Mouse (Mus musculus): Measurements from ENCODE around the gene Taco1. TPM values are rescaled to one million over a fixed set of nuclear protein-coding genes. Genes with fewer than 3 reads are reported as not detected.

Taco1 gene
- 5.2 to 8.4 TPM (median 7.6 TPM) in 4 replicates for total RNA-seq (2023; ENCODE audit: inconsistent age)

DNA sequence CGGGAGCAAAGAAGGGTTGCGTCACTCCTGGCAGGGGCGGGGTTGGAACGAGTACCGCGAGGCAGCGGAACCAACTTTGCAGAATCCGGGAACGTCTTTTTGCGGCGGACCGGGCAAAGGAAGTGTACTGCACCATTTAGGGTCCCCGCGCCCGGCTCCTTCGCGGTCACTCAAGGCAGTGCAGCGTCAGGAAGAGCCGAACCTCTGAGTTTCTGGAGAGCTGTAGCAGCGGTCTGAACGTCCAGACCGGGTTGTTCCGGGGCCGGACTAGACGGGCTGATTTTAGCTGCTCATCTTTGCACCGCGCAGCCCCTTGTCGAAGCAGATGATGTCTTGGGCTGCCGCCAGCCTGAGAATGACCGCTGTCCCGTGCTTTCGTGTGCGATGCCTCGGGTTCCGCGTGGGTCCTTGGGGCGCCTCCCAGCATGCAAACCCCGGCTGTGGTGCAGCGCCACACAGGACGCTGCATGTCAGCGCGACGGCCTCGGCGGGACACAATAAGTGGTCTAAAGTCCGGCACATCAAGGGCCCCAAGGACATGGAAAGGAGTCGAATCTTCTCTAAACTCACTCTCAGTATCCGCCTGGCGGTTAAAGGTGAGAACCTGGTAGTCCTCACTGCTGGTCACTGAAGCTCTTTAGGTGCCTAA is at the start of gene Taco1:
Gene Taco1 (plus strand): TSS at position 139 of the 649 bp plus-strand sequence.

GRCm38 (mm10) chr11:106036548-106037417 is 29.1 kb upstream of the Taco1 start, which contains the start of gene Dcaf7:
TSS of gene Dcaf7 (plus strand) at chr11:106036872.

GRCm38 (mm10) chr11:106083708-106084701 is 18.1 kb downstream of the Taco1 start, which contains the start of gene Map3k3:
TSS of gene Map3k3 (plus strand) at chr11:106084613.

Other genes with a start within 250 kb of the Taco1 start
- gene Cyb561, start 112.7 kb upstream of the Taco1 start, total RNA-seq (2023; ENCODE audit: inconsistent age), result 0.54 TPM in 1 of 4 replicates, not detected in the others
- 0.22 TPM in 1 of 4 replicates, not detected in the others for gene Ace, start 98.1 kb upstream of the Taco1 start, total RNA-seq (2023; ENCODE audit: inconsistent age)
- gene Ace3, start 71.4 kb upstream of the Taco1 start, total RNA-seq (2023; ENCODE audit: inconsistent age), result not detected in 4 replicates
- 0.19 to 0.30 TPM (median 0.21 TPM) in 3 of 4 replicates, not detected in the other for gene Kcnh6, start 57.9 kb upstream of the Taco1 start, total RNA-seq (2023; ENCODE audit: inconsistent age)
- gene Dcaf7, start 29.2 kb upstream of the Taco1 start, total RNA-seq (2023; ENCODE audit: inconsistent age), result 72.4 to 74.5 TPM (median 73.0 TPM) in 4 replicates
- gene Map3k3, start 18.6 kb downstream of the Taco1 start, total RNA-seq (2023; ENCODE audit: inconsistent age), result 124 to 129 TPM (median 126 TPM) in 4 replicates
- 5.4 to 8.3 TPM (median 7.5 TPM) in 4 replicates for gene Gm10840, start 94.8 kb downstream of the Taco1 start, total RNA-seq (2023; ENCODE audit: inconsistent age)
- 461 to 507 TPM (median 495 TPM) in 4 replicates for gene Limd2, start 94.8 kb downstream of the Taco1 start, total RNA-seq (2023; ENCODE audit: inconsistent age)
- 38.4 to 47.5 TPM (median 40.2 TPM) in 4 replicates for gene Strada, start 136.1 kb downstream of the Taco1 start, total RNA-seq (2023; ENCODE audit: inconsistent age)
- 38.3 to 41.8 TPM (median 41.1 TPM) in 4 replicates for gene Ccdc47, start 150.3 kb downstream of the Taco1 start, total RNA-seq (2023; ENCODE audit: inconsistent age)
- gene Ddx42, start 150.9 kb downstream of the Taco1 start, total RNA-seq (2023; ENCODE audit: inconsistent age), result 65.5 to 75.6 TPM (median 66.4 TPM) in 4 replicates
- 70.2 to 79.6 TPM (median 73.7 TPM) in 4 replicates for gene Ftsj3, start 190.0 kb downstream of the Taco1 start, total RNA-seq (2023; ENCODE audit: inconsistent age)
- 53.8 to 56.1 TPM (median 55.2 TPM) in 4 replicates for gene Psmc5, start 190.1 kb downstream of the Taco1 start, total RNA-seq (2023; ENCODE audit: inconsistent age)
- gene Smarcd2, start 206.9 kb downstream of the Taco1 start, total RNA-seq (2023; ENCODE audit: inconsistent age), result 144 to 162 TPM (median 152 TPM) in 4 replicates
- gene Tcam1, start 210.6 kb downstream of the Taco1 start, total RNA-seq (2023; ENCODE audit: inconsistent age), result 0.15 to 0.39 TPM (median 0.30 TPM) in 3 of 4 replicates, not detected in the other
- gene Gh, start 235.8 kb downstream of the Taco1 start, total RNA-seq (2023; ENCODE audit: inconsistent age), result 8.3 to 13.3 TPM (median 9.1 TPM) in 4 replicates
- 1,392 to 1,524 TPM (median 1,430 TPM) in 4 replicates for gene Cd79b, start 248.7 kb downstream of the Taco1 start, total RNA-seq (2023; ENCODE audit: inconsistent age)

All from B cell, adult (primary cell).